Mouse (Mus musculus): ENCODE measurements around the gene Gata2.

GRCm38 (mm10) chr6:88199718-88200692 is 6.3 kb downstream of the Gata2 start:
- TF ChIP-seq CTCF (IDR thresholded peaks at IDR 0.05; ENCODE audit: low read depth) (no peak), EP300 (optimal IDR thresholded peaks at IDR 0.05) (no peak)

All from stomach, postnatal 0 days (tissue).